Mouse (Mus musculus) E14TG2a.4 (cell line): ENCODE data around the gene Stk10.

Experiments used
- CTCF ChIP-seq: conservative IDR thresholded peaks from 2 replicates; pipeline ENCODE4 v1.5.1; 2014; ENCODE audit warnings: low read length
- NANOG ChIP-seq: IDR thresholded peaks from 2 replicates; pipeline ENCODE4 v1.6.1; 2014; ENCODE audit warnings: borderline replicate concordance, low read length, mixed read lengths

DNA sequence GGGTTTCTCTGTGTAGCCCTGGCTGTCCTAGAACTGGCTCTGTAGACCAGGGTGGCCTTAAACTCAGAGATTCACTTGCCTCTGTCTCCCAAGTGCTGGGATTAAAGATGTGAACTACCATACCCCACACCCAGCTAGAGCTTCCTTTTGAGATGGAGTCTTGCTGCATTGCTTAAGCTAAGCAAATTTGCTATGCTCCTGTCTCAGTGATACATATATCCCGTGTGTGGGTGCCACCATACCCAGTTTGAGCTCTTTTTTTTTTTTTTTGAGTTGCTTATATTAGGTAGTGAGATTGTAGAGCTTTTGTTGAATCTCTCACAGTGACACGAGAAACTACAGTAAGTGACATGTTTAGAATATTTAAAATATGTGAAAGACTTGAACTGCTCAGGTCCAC is 37.8 kb upstream of the Stk10 start:
- no peak for TF ChIP-seq CTCF
- no peak for TF ChIP-seq NANOG
